Mouse (Mus musculus): ENCODE measurements around the gene Pafah2.

DNA sequence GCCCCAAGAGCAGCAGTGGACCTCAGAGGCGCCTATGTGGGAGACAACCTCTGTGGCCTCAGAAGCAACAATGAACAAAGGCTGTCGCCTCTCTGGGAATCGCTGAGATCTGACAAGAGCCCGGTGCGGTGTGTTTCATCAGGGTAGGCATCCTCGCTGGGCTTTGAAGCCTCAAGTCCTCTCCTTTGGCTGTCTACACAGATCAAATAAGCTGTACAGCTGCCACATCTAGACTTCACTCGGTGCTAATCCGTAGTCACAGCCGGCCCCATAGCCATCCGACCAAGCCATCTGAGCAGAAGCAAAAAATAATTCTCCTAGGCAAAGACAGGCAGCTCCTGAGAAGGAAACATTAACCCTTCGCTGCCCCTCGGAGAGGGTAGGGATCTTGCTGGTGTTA is 69.7 kb downstream of the Pafah2 start:
- TF ChIP-seq CTCF (IDR thresholded peaks at IDR 0.05; ENCODE audit: extremely low read depth, insufficient read depth, low read length) (no peak), POLR2A (IDR thresholded peaks at IDR 0.05; ENCODE audit: extremely low read depth, insufficient read depth, low read length) (no peak)
